Mouse (Mus musculus) neural tube, embryonic 13.5 days (tissue): Measurements from ENCODE around the gene Tmem145. TPM values are rescaled to one million over a fixed set of nuclear protein-coding genes. Genes with fewer than 3 reads are reported as not detected.

Experiments
- ATAC-seq: fragments of 200-750 bp; cut with Nextera tagmentation; 2 replicates; pipeline ENCODE4 v1.8.0; 2017; ENCODE audit warnings: low read depth, mild to moderate bottlenecking, moderate TSS enrichment, moderate library complexity
- H3K27ac ChIP-seq: fragments of 300-500 bp; sonication (generic); replicated peaks from 2 replicates; pipeline ENCODE4 v1.5.1; 2015; ENCODE audit warnings: moderate library complexity, mild to moderate bottlenecking, inconsistent platforms
- H3K27me3 ChIP-seq: fragments of 300-500 bp; sonication (generic); 2 replicates; pipeline ENCODE4 v1.6.1; 2015; ENCODE audit warnings: mild to moderate bottlenecking, inconsistent platforms
- H3K36me3 ChIP-seq: fragments of 300-500 bp; sonication (generic); 2 replicates; pipeline ENCODE4 v1.6.1; 2015; ENCODE audit warnings: mild to moderate bottlenecking, inconsistent platforms
- H3K4me1 ChIP-seq: fragments of 300-500 bp; sonication (generic); replicated peaks from 2 replicates; pipeline ENCODE4 v1.6.1; 2015; ENCODE audit warnings: inconsistent platforms
- H3K4me2 ChIP-seq: fragments of 300-500 bp; sonication (generic); 2 replicates; pipeline ENCODE4 v1.6.1; 2015; ENCODE audit warnings: inconsistent platforms, mild to moderate bottlenecking, moderate library complexity
- H3K4me3 ChIP-seq: fragments of 300-500 bp; sonication (generic); 2 replicates; pipeline ENCODE4 v1.5.1; 2015; ENCODE audit warnings: mild to moderate bottlenecking, inconsistent platforms
- H3K9ac ChIP-seq: fragments of 300-500 bp; sonication (generic); 2 replicates; pipeline ENCODE4 v1.6.1; 2015; ENCODE audit warnings: moderate library complexity, mild to moderate bottlenecking, inconsistent platforms
- H3K9me3 ChIP-seq: fragments of 300-500 bp; sonication (generic); 2 replicates; pipeline ENCODE4 v1.6.1; 2016; ENCODE audit warnings: inconsistent platforms
- WGBS: fragments of 180-500 bp; shearing (Covaris S2); methylation state at CpG from one replicate; pipeline ENCODE4 v1.1.7; 2015; 5-methylcytosine and 5-hydroxymethylcytosine counted together
- polyA plus RNA-seq: library from polyadenylated mRNA; unstranded; fragments of >200 nt; fragmentation: Nextera tagmentation; extraction: Ambion mirVana; gene quantifications from 2 replicates; pipeline ENCODE4 v1.2.1, GENCODE M21; 2015

The Tmem145 gene
- polyA plus RNA-seq, 1 experiment from 2014 or later = 52.2 TPM

DNA sequence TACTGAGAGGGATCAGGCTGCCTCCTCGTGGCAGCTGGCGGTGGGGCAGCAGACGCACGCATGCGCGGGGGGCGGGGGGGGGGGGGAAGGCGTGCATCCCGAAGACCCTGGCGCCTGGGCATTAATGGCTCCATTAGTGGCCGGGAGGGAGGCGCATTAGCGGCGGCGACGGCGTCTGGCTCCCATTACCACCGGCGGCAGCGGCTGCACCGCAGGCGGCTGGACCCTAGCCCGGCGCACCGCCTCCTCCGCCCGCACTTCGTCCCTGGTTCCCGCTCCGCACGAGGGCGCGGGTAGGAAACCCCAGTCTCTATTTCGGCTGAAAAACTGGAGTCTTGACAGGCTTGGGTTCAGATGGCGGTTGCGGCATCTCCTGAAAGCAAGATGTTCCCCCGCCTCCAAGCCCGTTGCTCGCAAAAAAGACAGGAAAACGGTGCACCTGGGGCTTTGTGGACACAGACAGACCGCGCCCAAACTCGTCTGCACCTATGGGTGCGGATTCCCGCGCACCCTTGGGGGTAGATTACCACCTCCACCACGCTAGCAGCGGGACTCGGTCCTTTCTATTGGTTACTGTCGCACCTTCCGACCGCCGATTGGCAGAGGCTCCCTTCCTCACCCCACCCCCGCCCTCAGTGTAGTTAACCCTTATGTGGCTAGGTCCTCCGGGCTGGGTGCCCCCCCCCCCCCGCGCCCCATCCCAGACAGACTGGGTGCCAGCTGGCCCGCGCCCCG lies 27.4 kb upstream of the Tmem145 start:
- H3K4me2 ChIP-seq = peak overlapping the region; percentile 81
- H3K4me1 ChIP-seq = peaks cover 79% of the 10 kb centered on the region
- peak; percentile 71 for ATAC-seq
- WGBS = under 1% methylated on average over 52 of the region's 60 CpGs
- H3K27ac ChIP-seq = peak overlapping the region; percentile 100
- H3K9ac ChIP-seq = peak overlapping the region; percentile 84
- peak overlapping the region; percentile 85 for H3K4me3 ChIP-seq
- no peaks in the 10 kb centered on the region for H3K9me3 ChIP-seq
- peaks cover 10% of the 10 kb centered on the region; the same call in 1 of the 2 replicates for H3K36me3 ChIP-seq
- no peaks in the 10 kb centered on the region for H3K27me3 ChIP-seq

DNA sequence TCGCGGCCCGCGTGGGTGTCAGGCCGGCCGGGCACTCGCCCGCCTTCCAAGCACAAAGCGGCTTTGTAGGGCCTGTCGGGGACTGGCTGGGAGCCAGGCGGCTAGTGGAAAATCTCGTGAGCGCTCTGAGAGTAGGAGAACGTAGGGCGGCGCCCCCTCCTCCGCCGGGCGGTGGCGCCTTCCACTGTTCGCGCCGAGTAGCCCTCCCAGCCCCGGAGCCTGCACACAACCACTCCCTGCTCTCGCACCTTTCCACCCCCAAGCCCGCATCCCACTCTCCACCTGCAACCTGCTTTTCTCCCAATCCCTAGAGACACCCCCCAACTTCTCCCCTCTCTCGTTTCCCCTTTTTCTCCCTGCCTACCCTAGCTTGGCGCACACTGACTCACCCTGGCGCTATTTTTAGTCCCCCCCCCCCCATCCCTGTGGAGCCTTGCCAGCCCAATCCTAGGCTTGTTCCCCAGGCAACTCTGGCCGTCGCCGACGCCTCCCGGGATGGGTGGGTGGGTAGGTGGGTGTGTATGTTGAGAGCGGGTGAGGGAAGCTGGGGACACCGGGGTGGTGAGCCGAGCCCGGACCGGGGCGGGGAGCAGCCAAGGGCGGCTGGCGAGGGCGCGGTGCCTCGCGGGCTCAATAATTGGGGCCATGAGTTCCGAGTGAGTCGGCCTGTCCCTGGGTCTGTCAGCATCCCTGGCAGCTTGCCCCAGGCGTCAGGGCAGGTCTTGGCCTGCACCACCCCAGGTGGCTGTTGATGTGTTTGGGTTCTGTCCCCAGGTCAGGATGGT lies 26.6 kb upstream of the Tmem145 start:
- peak; percentile 66 for ATAC-seq
- H3K36me3 ChIP-seq = 0 out of 2 replicates have a peak, but pooled peaks cover 5% of the 10 kb centered on the region

GRCm38 (mm10) chr7:25279861-25280791 lies 25.8 kb upstream of the Tmem145 start:
- ATAC-seq = peak; percentile 7; the same call in 1 of the 2 replicates
- 2% methylated on average over 6 of the region's 6 CpGs for WGBS
- H3K9me3 ChIP-seq = no peaks in the 10 kb centered on the region

More for the DNA sequence above, 26.6 kb upstream of the Tmem145 start:
- H3K4me3 ChIP-seq = peak overlapping the region; percentile 85
- under 1% methylated on average over 47 of the region's 49 CpGs for WGBS
- peak overlapping the region; percentile 100 for H3K27ac ChIP-seq
- H3K27me3 ChIP-seq = no peaks in the 10 kb centered on the region
- H3K9ac ChIP-seq = peak overlapping the region; percentile 84
- peaks cover 79% of the 10 kb centered on the region for H3K4me1 ChIP-seq
- no peaks in the 10 kb centered on the region for H3K9me3 ChIP-seq
- peak overlapping the region; percentile 81 for H3K4me2 ChIP-seq

DNA sequence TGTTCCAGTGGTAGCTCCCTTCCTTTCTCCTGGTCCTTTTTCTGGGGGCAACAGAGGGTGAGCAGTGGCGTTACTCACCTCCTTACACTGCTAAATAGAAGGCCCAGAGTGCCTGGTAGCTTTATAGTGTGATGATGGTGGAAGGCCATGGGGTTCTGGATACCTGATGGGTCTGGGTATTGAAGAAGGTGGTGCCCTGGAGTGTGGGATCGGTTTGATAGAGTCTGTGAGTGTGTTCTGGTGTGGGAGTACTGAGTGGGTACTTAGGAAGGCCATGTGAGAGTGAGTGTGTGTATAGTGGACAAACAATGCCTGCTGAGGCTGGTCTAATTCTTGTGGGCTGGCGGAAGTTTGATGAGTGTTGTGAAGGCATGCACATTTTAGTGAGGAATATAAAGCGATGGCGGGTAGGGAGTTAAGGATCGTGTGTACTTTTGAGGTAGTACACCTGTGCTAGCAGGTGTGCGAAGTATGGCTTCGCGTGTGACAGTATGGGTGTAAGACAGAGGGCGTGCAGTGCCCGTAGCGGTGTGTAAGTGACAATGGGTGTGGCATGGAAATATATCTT lies 24.7 kb upstream of the Tmem145 start:
- H3K9ac ChIP-seq = peak overlapping the region; percentile 84
- H3K9me3 ChIP-seq = no peaks in the 10 kb centered on the region
- peaks cover 77% of the 10 kb centered on the region for H3K4me1 ChIP-seq
- no peak; the same call in 1 of the 2 replicates for ATAC-seq
- H3K4me2 ChIP-seq = peak overlapping the region; percentile 81
- H3K27ac ChIP-seq = peak overlapping the region; percentile 100
- H3K4me3 ChIP-seq = peak overlapping the region; percentile 85
- WGBS = 23% methylated on average over 12 of the region's 12 CpGs
- H3K27me3 ChIP-seq = no peaks in the 10 kb centered on the region
- peaks cover 17% of the 10 kb centered on the region for H3K36me3 ChIP-seq

More at GRCm38 (mm10) chr7:25279861-25280791, 25.8 kb upstream of the Tmem145 start:
- no peaks in the 10 kb centered on the region for H3K27me3 ChIP-seq
- peaks cover 79% of the 10 kb centered on the region for H3K4me1 ChIP-seq
- peaks cover 5% of the 10 kb centered on the region for H3K36me3 ChIP-seq
- H3K4me2 ChIP-seq = peak overlapping the region; percentile 81
- peak overlapping the region; percentile 100 for H3K27ac ChIP-seq
- H3K4me3 ChIP-seq = peak overlapping the region; percentile 85
- peak overlapping the region; percentile 84 for H3K9ac ChIP-seq

DNA sequence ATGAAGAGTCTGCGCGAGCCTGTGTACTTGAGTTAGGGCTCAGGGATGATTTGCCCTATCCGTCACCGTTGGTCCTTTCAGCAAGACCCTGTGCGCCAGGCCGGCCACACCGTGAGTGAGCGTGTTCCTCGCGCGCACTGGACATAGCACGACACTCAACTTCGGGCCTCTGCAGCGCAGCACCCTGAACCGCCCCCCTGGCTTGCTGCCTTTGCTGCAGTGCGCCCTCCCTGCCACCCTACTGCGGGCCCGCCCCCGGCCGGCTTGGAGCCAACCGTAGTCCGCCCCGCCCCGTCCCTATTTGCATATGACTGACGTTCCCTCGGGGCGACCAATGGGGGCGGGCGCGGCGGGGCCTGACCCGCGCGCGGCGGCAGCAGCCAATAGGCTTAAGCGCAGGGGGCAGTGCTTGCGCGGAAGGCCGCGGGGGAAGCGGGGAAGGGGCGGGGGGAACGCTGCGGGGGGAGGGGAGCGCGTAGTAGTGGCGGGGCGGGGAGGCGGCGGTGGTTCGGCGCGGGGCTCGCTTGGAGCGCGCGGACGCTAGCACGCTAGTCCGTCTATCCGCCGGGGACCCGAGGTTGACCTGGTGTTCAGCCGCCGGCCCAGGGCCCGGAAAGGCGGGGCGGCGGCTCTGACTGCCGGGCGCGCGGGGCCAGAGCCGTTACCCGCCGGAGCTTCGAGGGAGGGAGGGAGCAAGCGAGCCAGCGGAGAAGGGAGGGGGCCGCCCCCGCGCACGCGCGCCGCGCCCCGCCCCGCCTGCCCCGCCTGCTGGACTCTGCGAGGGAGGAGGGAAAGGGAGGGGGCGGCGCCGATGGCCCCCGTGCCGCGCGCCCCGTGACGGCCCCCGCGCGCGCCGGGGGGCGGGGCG lies 23.9 kb upstream of the Tmem145 start:
- H3K4me3 ChIP-seq = peak overlapping the region; percentile 85
- peak overlapping the region; percentile 81 for H3K4me2 ChIP-seq
- peak overlapping the region; percentile 89 for H3K9ac ChIP-seq
- ATAC-seq = peak; percentile 65
- peaks cover 70% of the 10 kb centered on the region for H3K4me1 ChIP-seq
- H3K9me3 ChIP-seq = no peaks in the 10 kb centered on the region
- H3K27ac ChIP-seq = peak overlapping the region; percentile 100
- H3K27me3 ChIP-seq = no peaks in the 10 kb centered on the region
- WGBS = 1% methylated on average over 70 of the region's 108 CpGs
- peaks cover 24% of the 10 kb centered on the region for H3K36me3 ChIP-seq

GRCm38 (mm10) chr7:25282731-25283211 lies 23.1 kb upstream of the Tmem145 start:
- Histone ChIP-seq H3K4me1 (peaks cover 62% of the 10 kb centered on the region), H3K4me3 (peak overlapping the region; percentile 85), H3K4me2 (peak overlapping the region; percentile 81), H3K36me3 (peaks cover 32% of the 10 kb centered on the region), H3K9ac (peak overlapping the region; percentile 89), H3K9me3 (no peaks in the 10 kb centered on the region), H3K27me3 (no peaks in the 10 kb centered on the region), H3K27ac (peak overlapping the region; percentile 100)
- ATAC-seq = no peak
- 1% methylated on average over 34 of the region's 36 CpGs for WGBS

DNA sequence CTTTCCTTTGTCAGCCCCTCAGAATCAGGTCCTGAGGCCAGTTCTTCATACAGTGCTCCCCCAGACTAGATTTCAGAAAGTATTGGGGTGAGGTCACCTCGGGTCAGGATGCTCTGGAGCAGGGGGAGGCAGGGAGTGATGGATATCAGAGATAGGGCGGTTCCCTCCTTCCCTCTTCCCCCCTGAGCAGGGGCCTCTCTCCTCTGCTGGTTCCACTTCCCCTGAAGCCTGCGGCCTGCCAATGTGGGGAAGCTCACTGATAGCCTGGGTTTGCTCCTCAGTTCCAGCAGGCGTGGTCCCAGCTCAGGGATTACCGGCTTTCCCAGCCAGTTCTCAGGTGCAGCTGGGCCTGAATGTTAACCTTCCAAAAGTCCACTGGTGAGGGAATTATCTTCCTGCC lies 22.3 kb upstream of the Tmem145 start:
- peak overlapping the region; percentile 89 for H3K9ac ChIP-seq
- H3K27ac ChIP-seq = peak overlapping the region; percentile 100
- WGBS = 30% methylated on average over 5 of the region's 5 CpGs
- H3K9me3 ChIP-seq = no peaks in the 10 kb centered on the region
- no peak for ATAC-seq
- H3K4me2 ChIP-seq = peak overlapping the region; percentile 81
- H3K4me1 ChIP-seq = peaks cover 58% of the 10 kb centered on the region
- peak overlapping the region; percentile 85 for H3K4me3 ChIP-seq
- peaks cover 41% of the 10 kb centered on the region for H3K36me3 ChIP-seq
- H3K27me3 ChIP-seq = no peaks in the 10 kb centered on the region

GRCm38 (mm10) chr7:25284171-25284570 lies 21.7 kb upstream of the Tmem145 start:
- ATAC-seq = no peak
- H3K27ac ChIP-seq = peak overlapping the region; percentile 100
- H3K4me1 ChIP-seq = peaks cover 58% of the 10 kb centered on the region

GRCm38 (mm10) chr7:25284766-25285165 lies 21.1 kb upstream of the Tmem145 start:
- peaks cover 52% of the 10 kb centered on the region for H3K4me1 ChIP-seq
- H3K4me3 ChIP-seq = peak overlapping the region; percentile 85
- peak overlapping the region; percentile 89 for H3K9ac ChIP-seq
- 0 out of 2 replicates have a peak overlapping the region, but pooled peaks have one; percentile 4 for H3K27ac ChIP-seq
- peak overlapping the region; percentile 81 for H3K4me2 ChIP-seq
- WGBS = 66% methylated on average over 5 of the region's 5 CpGs
- H3K27me3 ChIP-seq = no peaks in the 10 kb centered on the region
- H3K9me3 ChIP-seq = no peaks in the 10 kb centered on the region
- H3K36me3 ChIP-seq = peaks cover 52% of the 10 kb centered on the region
- ATAC-seq = no peak

More at GRCm38 (mm10) chr7:25284171-25284570, 21.7 kb upstream of the Tmem145 start:
- Histone ChIP-seq H3K9ac (peak overlapping the region; percentile 89), H3K9me3 (no peaks in the 10 kb centered on the region), H3K4me3 (peak overlapping the region; percentile 85), H3K4me2 (peak overlapping the region; percentile 81), H3K36me3 (peaks cover 46% of the 10 kb centered on the region), H3K27me3 (no peaks in the 10 kb centered on the region)
- WGBS = 64% methylated on average over 2 of the region's 2 CpGs

- no peak for ATAC-seq
- peaks cover 61% of the 10 kb centered on the region for H3K36me3 ChIP-seq
- WGBS = 86% methylated on average over 20 of the region's 20 CpGs
- peaks cover 47% of the 10 kb centered on the region for H3K4me1 ChIP-seq
- H3K9ac ChIP-seq = no peak overlapping the region
- H3K27me3 ChIP-seq = no peaks in the 10 kb centered on the region
- no peak overlapping the region for H3K4me2 ChIP-seq
- no peak overlapping the region for H3K4me3 ChIP-seq
- H3K9me3 ChIP-seq = no peaks in the 10 kb centered on the region
- H3K27ac ChIP-seq = no peak overlapping the region
Observed at GRCm38 (mm10) chr7:25285511-25286238, 20.2 kb upstream of the Tmem145 start.
